Mouse (Mus musculus) neutrophil, adult 5-6 weeks (primary cell): ENCODE measurements around the gene Smim20. TPM values are rescaled to one million over a fixed set of nuclear protein-coding genes. Genes with fewer than 3 reads are reported as not detected.

Source experiments
- total RNA-seq: library from RNA; stranded (forward); fragments of 200-1000 nt; gene quantifications from 2 replicates; pipeline ENCODE4 v1.2.3, GENCODE M21; 2017

The Smim20 gene
- total RNA-seq, 1 experiment from 2014 or later, result 31.4 TPM

Other genes with a start within 250 kb of the Smim20 start
- 0.23 and 0.25 TPM in 2 replicates for gene Slc34a2, start 229.0 kb upstream of the Smim20 start, total RNA-seq
- gene Sel1l3, start 53.2 kb upstream of the Smim20 start, total RNA-seq, result 0.12 and 0.23 TPM in 2 replicates
- gene Rbpj, start 199.1 kb downstream of the Smim20 start, total RNA-seq, result 30.1 and 33.0 TPM in 2 replicates